In genomic region chr10:95475923-95476322, GRCm38 (mm10) we compare ENCODE assay signal across 8 mouse cellular contexts. TPM values are rescaled to one million over a fixed set of nuclear protein-coding genes. Genes with fewer than 3 reads are reported as not detected.
DNase-seq lines count a peak whose midpoint lies in the region; ATAC-seq and TF ChIP-seq lines count a peak whose summit lies in the region.

No protein-coding gene starts in this region.

- peak; percentile 91 for DNase-seq in hindbrain, embryonic 11.5 days (ENCODE audit: low spot score)
- peak; percentile 92 to 94 for DNase-seq in cerebellum, postnatal 14 days
- peak; percentile 81 to 86 for DNase-seq in frontal cortex, postnatal 36 days (ENCODE audit: low spot score in 2 of 2)
- DNase-seq in left cerebral cortex, postnatal 36 days (ENCODE audit: low spot score in 2 of 2): peak; percentile 77 to 81
- peak; percentile 92 for DNase-seq in midbrain, postnatal 0 days (ENCODE audit: low spot score)
- peak; percentile 52 to 78 for DNase-seq in spleen, adult 2 months (ENCODE audit: low read depth in 1 of 2, low spot score in 2 of 2)

- H3K9ac ChIP-seq in hindbrain, embryonic 11.5 days (ENCODE audit: low read depth, low read length): no peak overlapping the region
- no peak overlapping the region for H3K9ac ChIP-seq in hindbrain, embryonic 13.5 days
- H3K9ac ChIP-seq in intestine, postnatal 0 days (ENCODE audit: low read depth, low read length): no peak overlapping the region
- no peak overlapping the region for H3K9ac ChIP-seq in midbrain, postnatal 0 days (replicated peaks; ENCODE audit: low read length, poor library complexity, severe bottlenecking)

- no peak overlapping the region for H3K4me3 ChIP-seq in hindbrain, embryonic 11.5 days (ENCODE audit: low read depth, low read length)
- no peak overlapping the region for H3K4me3 ChIP-seq in hindbrain, embryonic 13.5 days
- no peak overlapping the region for H3K4me3 ChIP-seq in intestine, postnatal 0 days (ENCODE audit: low read depth, low read length)
- no peak overlapping the region for H3K4me3 ChIP-seq in midbrain, postnatal 0 days (ENCODE audit: low read depth, low read length)
- no peak overlapping the region for H3K4me3 ChIP-seq in spleen, adult 2 months (ENCODE audit: extremely low read depth, insufficient read depth, insufficient read length)

- H3K36me3 ChIP-seq in hindbrain, embryonic 11.5 days (ENCODE audit: control insufficient read depth, insufficient read depth, low read length): no peaks in the 10 kb centered on the region
- peaks cover 11% of the 10 kb centered on the region for H3K36me3 ChIP-seq in hindbrain, embryonic 13.5 days
- H3K36me3 ChIP-seq in intestine, postnatal 0 days (ENCODE audit: control insufficient read depth, insufficient read depth): no peaks in the 10 kb centered on the region; the same call in 1 of the 2 replicates
- H3K36me3 ChIP-seq in midbrain, postnatal 0 days (ENCODE audit: insufficient read depth, low read length): peaks cover 4% of the 10 kb centered on the region; the same call in 1 of the 2 replicates
- H3K36me3 ChIP-seq in spleen, adult 2 months (ENCODE audit: control insufficient read depth, insufficient read depth, low read length): peaks cover 2% of the 10 kb centered on the region; the same call in 1 of the 2 replicates

- H3K27ac ChIP-seq in hindbrain, embryonic 11.5 days (ENCODE audit: low read depth, low read length): no peak overlapping the region
- H3K27ac ChIP-seq in hindbrain, embryonic 13.5 days: no peak overlapping the region
- H3K27ac ChIP-seq in intestine, postnatal 0 days (ENCODE audit: low read depth, low read length): no peak overlapping the region
- H3K27ac ChIP-seq in midbrain, postnatal 0 days (ENCODE audit: low read depth, low read length): no peak overlapping the region
- H3K27ac ChIP-seq in spleen, adult 2 months (ENCODE audit: insufficient read depth, low read length): no peak overlapping the region

- ATAC-seq in hindbrain, embryonic 11.5 days (ENCODE audit: low FRiP score): peak; percentile 57; the same call in 1 of the 2 replicates
- ATAC-seq in hindbrain, embryonic 13.5 days (ENCODE audit: low FRiP score): no peak
- ATAC-seq in intestine, postnatal 0 days: no peak
- ATAC-seq in midbrain, postnatal 0 days (ENCODE audit: low FRiP score): no peak

- WGBS in hindbrain, embryonic 11.5 days: 12% methylated on average over 10 of the region's 10 CpGs
- WGBS in hindbrain, embryonic 13.5 days: 13% methylated on average over 10 of the region's 10 CpGs
- WGBS in intestine, postnatal 0 days: 8% methylated on average over 10 of the region's 10 CpGs
- WGBS in midbrain, postnatal 0 days: 10% methylated on average over 10 of the region's 10 CpGs
- 11% methylated on average over 10 of the region's 10 CpGs for WGBS in spleen, adult 2 months

- H3K4me2 ChIP-seq in hindbrain, embryonic 11.5 days (replicated peaks; ENCODE audit: low read depth, low read length): no peak overlapping the region
- H3K4me2 ChIP-seq in hindbrain, embryonic 13.5 days: no peak overlapping the region
- H3K4me2 ChIP-seq in intestine, postnatal 0 days (replicated peaks; ENCODE audit: low read depth): no peak overlapping the region
- H3K4me2 ChIP-seq in midbrain, postnatal 0 days (ENCODE audit: low read depth, low read length, poor library complexity, severe bottlenecking): no peak overlapping the region

- no peaks in the 10 kb centered on the region for H3K4me1 ChIP-seq in hindbrain, embryonic 11.5 days (replicated peaks; ENCODE audit: control insufficient read depth, insufficient read depth, low read length)
- no peaks in the 10 kb centered on the region for H3K4me1 ChIP-seq in hindbrain, embryonic 13.5 days (replicated peaks)
- H3K4me1 ChIP-seq in intestine, postnatal 0 days (replicated peaks; ENCODE audit: control insufficient read depth, insufficient read depth, low read length): no peaks in the 10 kb centered on the region
- H3K4me1 ChIP-seq in midbrain, postnatal 0 days (ENCODE audit: insufficient read depth, low read length): no peaks in the 10 kb centered on the region
- H3K4me1 ChIP-seq in spleen, adult 2 months (ENCODE audit: control insufficient read depth, insufficient read depth, insufficient read length): no peaks in the 10 kb centered on the region

- intact Hi-C loops in left cerebral cortex, postnatal 36 days (cut with DNase I): loop anchor here (1.0 to 5.0 kb wide), 3 partner anchors 374 to 485 kb away; no protein-coding TSS in a partner anchor

- H3K27me3 ChIP-seq in hindbrain, embryonic 11.5 days (ENCODE audit: control insufficient read depth, insufficient read depth, low read length): no peaks in the 10 kb centered on the region
- H3K27me3 ChIP-seq in hindbrain, embryonic 13.5 days: no peaks in the 10 kb centered on the region
- no peaks in the 10 kb centered on the region for H3K27me3 ChIP-seq in intestine, postnatal 0 days (replicated peaks; ENCODE audit: control insufficient read depth, insufficient read depth, low read length)
- no peaks in the 10 kb centered on the region for H3K27me3 ChIP-seq in midbrain, postnatal 0 days (ENCODE audit: insufficient read depth, low read length)
- no peaks in the 10 kb centered on the region for H3K27me3 ChIP-seq in spleen, adult 2 months (ENCODE audit: control insufficient read depth, insufficient read depth, low read length)

- TF ChIP-seq POLR2A in spleen, adult 2 months (IDR thresholded peaks at IDR 0.05; ENCODE audit: low read depth, low read length): no peak

- H3K9me3 ChIP-seq in hindbrain, embryonic 11.5 days (ENCODE audit: control insufficient read depth, low read length): no peaks in the 10 kb centered on the region
- H3K9me3 ChIP-seq in hindbrain, embryonic 13.5 days: no peaks in the 10 kb centered on the region
- no peaks in the 10 kb centered on the region for H3K9me3 ChIP-seq in intestine, postnatal 0 days (ENCODE audit: control insufficient read depth)
- no peaks in the 10 kb centered on the region for H3K9me3 ChIP-seq in midbrain, postnatal 0 days (ENCODE audit: low read length)

- peak; percentile 97 for TF ChIP-seq CTCF in intestine, postnatal 0 days (IDR thresholded peaks at IDR 0.05; ENCODE audit: low read depth)
- peak; percentile 98 for TF ChIP-seq CTCF in midbrain, postnatal 0 days (IDR thresholded peaks at IDR 0.05)
- peak; percentile 95 for TF ChIP-seq CTCF in spleen, adult 2 months (IDR thresholded peaks at IDR 0.05; ENCODE audit: extremely low read depth, insufficient read depth, insufficient read length, insufficient replicate concordance)

RNA-seq across cellular contexts. Expression of gene Mrpl42, which starts 25.8 kb away (rescaled TPM):
- polyA plus RNA-seq in hindbrain, embryonic 11.5 days (2014; fragmentation: Nextera tagmentation; extraction: Ambion mirVana): 297 and 300 TPM in 2 replicates
- 252 and 268 TPM in 2 replicates for polyA plus RNA-seq in hindbrain, embryonic 13.5 days (2015; fragmentation: Nextera tagmentation; extraction: Ambion mirVana)
- 221 and 233 TPM in 2 replicates for polyA plus RNA-seq in intestine, postnatal 0 days (2015; fragmentation: Nextera tagmentation; extraction: Ambion mirVana)
- 10 to 100 TPM; 68.7 to 80.4 TPM for total RNA-seq in left cerebral cortex, postnatal 36 days (2021)
- total RNA-seq in midbrain, postnatal 0 days (2014; rRNA removed): 124 and 125 TPM in 2 replicates
- polyA plus RNA-seq in midbrain, postnatal 0 days (2015; fragmentation: Nextera tagmentation; extraction: Ambion mirVana): 239 and 250 TPM in 2 replicates
- polyA plus RNA-seq in spleen, adult 2 months (2012; rRNA removed): 27.3 and 27.8 TPM in 2 replicates

RNA-seq across cellular contexts. Expression of gene Ube2n, which starts 39.0 kb away (rescaled TPM):
- polyA plus RNA-seq in hindbrain, embryonic 11.5 days (2014; fragmentation: Nextera tagmentation; extraction: Ambion mirVana): 471 and 495 TPM in 2 replicates
- polyA plus RNA-seq in hindbrain, embryonic 13.5 days (2015; fragmentation: Nextera tagmentation; extraction: Ambion mirVana): 403 and 411 TPM in 2 replicates
- polyA plus RNA-seq in intestine, postnatal 0 days (2015; fragmentation: Nextera tagmentation; extraction: Ambion mirVana): 154 and 167 TPM in 2 replicates
- 100 to 1,000 TPM; 191 to 196 TPM for total RNA-seq in left cerebral cortex, postnatal 36 days (2021)
- total RNA-seq in midbrain, postnatal 0 days (2014; rRNA removed): 230 and 286 TPM in 2 replicates
- 321 and 322 TPM in 2 replicates for polyA plus RNA-seq in midbrain, postnatal 0 days (2015; fragmentation: Nextera tagmentation; extraction: Ambion mirVana)
- polyA plus RNA-seq in spleen, adult 2 months (2012; rRNA removed): 21.5 and 26.4 TPM in 2 replicates

RNA-seq across cellular contexts. Expression of gene Socs2, which starts 58.9 kb away (rescaled TPM):
- polyA plus RNA-seq in hindbrain, embryonic 11.5 days (2014; fragmentation: Nextera tagmentation; extraction: Ambion mirVana): 58.2 and 61.4 TPM in 2 replicates
- 118 and 138 TPM in 2 replicates for polyA plus RNA-seq in hindbrain, embryonic 13.5 days (2015; fragmentation: Nextera tagmentation; extraction: Ambion mirVana)
- polyA plus RNA-seq in intestine, postnatal 0 days (2015; fragmentation: Nextera tagmentation; extraction: Ambion mirVana): 158 and 160 TPM in 2 replicates
- total RNA-seq in left cerebral cortex, postnatal 36 days (2021): 10 to 100 TPM; 26.5 to 38.5 TPM
- 68.4 and 72.1 TPM in 2 replicates for total RNA-seq in midbrain, postnatal 0 days (2014; rRNA removed)
- polyA plus RNA-seq in midbrain, postnatal 0 days (2015; fragmentation: Nextera tagmentation; extraction: Ambion mirVana): 102 and 107 TPM in 2 replicates
- 10.2 and 12.7 TPM in 2 replicates for polyA plus RNA-seq in spleen, adult 2 months (2012; rRNA removed)
